ENCODE assay signal across 8 mouse cellular contexts in genomic region chr3:65529471-65530215, GRCm38 (mm10). TPM values are rescaled to one million over a fixed set of nuclear protein-coding genes. Genes with fewer than 3 reads are reported as not detected.
DNase-seq lines count a peak whose midpoint lies in the region; ATAC-seq and TF ChIP-seq lines count a peak whose summit lies in the region.

No protein-coding gene starts in this region.

- 3% methylated on average over 19 of the region's 19 CpGs for WGBS in forebrain, embryonic 11.5 days
- WGBS in intestine, embryonic 16.5 days: 1% methylated on average over 19 of the region's 19 CpGs
- WGBS in small intestine, adult 2 months: under 1% methylated on average over 19 of the region's 19 CpGs

- peak overlapping the region; percentile 84 for H3K9ac ChIP-seq in forebrain, embryonic 11.5 days (ENCODE audit: low read length)
- H3K9ac ChIP-seq in intestine, embryonic 16.5 days (ENCODE audit: low read depth, low read length): peak overlapping the region; percentile 98

- H3K4me1 ChIP-seq in forebrain, embryonic 11.5 days (replicated peaks; ENCODE audit: control insufficient read depth, insufficient read depth, low read length): no peaks in the 10 kb centered on the region
- H3K4me1 ChIP-seq in intestine, embryonic 16.5 days (ENCODE audit: control insufficient read depth, insufficient read depth, low read length): peaks cover 5% of the 10 kb centered on the region; the same call in 1 of the 2 replicates
- H3K4me1 ChIP-seq in small intestine, adult 2 months (ENCODE audit: control insufficient read depth, insufficient read depth, insufficient read length, low read length): peaks cover 7% of the 10 kb centered on the region; the same call in 1 of the 2 replicates

- H3K4me2 ChIP-seq in forebrain, embryonic 11.5 days (ENCODE audit: low read depth, low read length, severe bottlenecking): peak overlapping the region; percentile 70
- peak overlapping the region; percentile 40 for H3K4me2 ChIP-seq in intestine, embryonic 16.5 days (ENCODE audit: low read depth, low read length)

- no peaks in the 10 kb centered on the region for H3K27me3 ChIP-seq in forebrain, embryonic 11.5 days (ENCODE audit: control insufficient read depth, insufficient read depth, low read length)
- no peaks in the 10 kb centered on the region for H3K27me3 ChIP-seq in intestine, embryonic 16.5 days (replicated peaks; ENCODE audit: control insufficient read depth, insufficient read depth, low read length)
- H3K27me3 ChIP-seq in small intestine, adult 2 months (ENCODE audit: control insufficient read depth, insufficient read depth, low read length): no peaks in the 10 kb centered on the region

- no peak for TF ChIP-seq CTCF in small intestine, adult 2 months (IDR thresholded peaks at IDR 0.05; ENCODE audit: extremely low read depth, insufficient read length, insufficient replicate concordance, low read depth, low read length)

- no peak for DNase-seq in frontal cortex, postnatal 36 days (ENCODE audit: low spot score in 2 of 2)
- peak; percentile 88 for DNase-seq in 3134 (ENCODE audit: extremely low read depth, insufficient read length, low spot score)
- DNase-seq in adrenal gland, postnatal 25 days: peak; percentile 38
- DNase-seq in forebrain, embryonic 11.5 days (ENCODE audit: low spot score): no peak
- peak; percentile 63 for DNase-seq in lung, postnatal 10 days

- ATAC-seq in frontal cortex, adult (ENCODE audit: low TSS enrichment): peak; percentile 5; the same call in 1 of the 2 replicates
- peak; percentile 3; the same call in 1 of the 2 replicates for ATAC-seq in forebrain, embryonic 11.5 days (replicated peaks; ENCODE audit: low FRiP score)
- peak; percentile 6; the same call in 1 of the 2 replicates for ATAC-seq in intestine, embryonic 16.5 days

- no peaks in the 10 kb centered on the region for H3K9me3 ChIP-seq in forebrain, embryonic 11.5 days (ENCODE audit: control insufficient read depth, low read length)
- no peaks in the 10 kb centered on the region for H3K9me3 ChIP-seq in intestine, embryonic 16.5 days (ENCODE audit: control insufficient read depth, low read length)

- TF ChIP-seq POLR2A in small intestine, adult 2 months (IDR thresholded peaks at IDR 0.05; ENCODE audit: low read depth, low read length): no peak

- H3K36me3 ChIP-seq in forebrain, embryonic 11.5 days (ENCODE audit: control insufficient read depth, insufficient read depth, low read length): no peaks in the 10 kb centered on the region
- no peaks in the 10 kb centered on the region for H3K36me3 ChIP-seq in intestine, embryonic 16.5 days (ENCODE audit: control insufficient read depth, insufficient read depth, low read length)
- peaks cover 9% of the 10 kb centered on the region for H3K36me3 ChIP-seq in small intestine, adult 2 months (ENCODE audit: control insufficient read depth, insufficient read depth, low read length)

- peak overlapping the region; percentile 89 for H3K4me3 ChIP-seq in forebrain, embryonic 11.5 days (ENCODE audit: low read depth, low read length)
- peak overlapping the region; percentile 98 for H3K4me3 ChIP-seq in intestine, embryonic 16.5 days (ENCODE audit: low read length)
- peak overlapping the region; percentile 98 for H3K4me3 ChIP-seq in small intestine, adult 2 months (ENCODE audit: low read depth, low read length)

- peak overlapping the region; percentile 96; the same call in 1 of the 2 replicates for H3K27ac ChIP-seq in forebrain, embryonic 11.5 days (ENCODE audit: low read depth, low read length)
- peak overlapping the region; percentile 98 for H3K27ac ChIP-seq in intestine, embryonic 16.5 days (ENCODE audit: low read length)
- peak overlapping the region; percentile 74 for H3K27ac ChIP-seq in small intestine, adult 2 months (ENCODE audit: insufficient read depth, low read depth, low read length)

RNA-seq across cellular contexts. Expression of gene Tiparp, which starts 1.4 kb away (rescaled TPM):
- 9.6 and 10.0 TPM in 2 replicates for total RNA-seq in adrenal gland, postnatal 25 days (2021)
- polyA plus RNA-seq in forebrain, embryonic 11.5 days (2014; fragmentation: Nextera tagmentation; extraction: Ambion mirVana): 27.2 and 31.1 TPM in 2 replicates
- 39.5 and 41.9 TPM in 2 replicates for polyA plus RNA-seq in intestine, embryonic 16.5 days (2015; fragmentation: Nextera tagmentation; extraction: Ambion mirVana)
- polyA plus RNA-seq in small intestine, adult 2 months (2012; rRNA removed): 1.3 and 4.2 TPM in 2 replicates

Comparison
In these comparisons a context has a peak if more than half of its experiments do, and no peak if none do; other contexts are left out.
1. DNase-seq: peak in 3134 (single experiment), adrenal gland, postnatal 25 days (single experiment) and lung, postnatal 10 days (single experiment); none in frontal cortex, postnatal 36 days (0 of 2) and forebrain, embryonic 11.5 days (single experiment).
2. Peak in every context shown above with its lines, with median percentiles within 50 percentile points of each other: ATAC-seq, H3K27ac ChIP-seq and H3K4me3 ChIP-seq.